Mouse (Mus musculus): ENCODE measurements at regions not wholly inside any gene's neighbourhood (a gene's known extent, or its start where the extent isn't known, plus 50 kb on each side); places are given as distances from the start of the nearest gene placed in this dataset.
"Not testable (repeated sequence)": the region's sequence is repeated elsewhere in the genome, so short reads cannot be mapped to it uniquely, and the experiment has no call there.

DNA sequence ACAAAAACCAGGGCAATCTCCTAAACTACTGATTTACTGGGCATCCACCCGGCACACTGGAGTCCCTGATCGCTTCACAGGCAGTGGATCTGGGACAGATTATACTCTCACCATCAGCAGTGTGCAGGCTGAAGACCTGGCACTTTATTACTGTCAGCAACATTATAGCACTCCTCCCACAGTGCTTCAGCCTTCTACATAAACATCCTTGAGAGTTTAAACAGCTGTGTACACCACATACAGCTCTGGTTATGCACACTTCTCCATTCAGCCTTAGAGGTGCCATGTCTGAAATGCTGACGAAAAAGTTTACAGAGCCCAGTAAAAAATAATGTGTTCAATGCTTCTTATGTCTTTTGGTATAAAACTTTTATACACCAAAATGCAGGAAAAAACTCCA, 576.3 kb downstream of the Rpia start:
- not testable (repeated sequence) for H3K4me2 ChIP-seq (ENCODE audit: low read length); H3K27ac ChIP-seq (ENCODE audit: low read depth, low read length); H3K4me3 ChIP-seq (ENCODE audit: low read depth, low read length); ATAC-seq; H3K4me1 ChIP-seq (ENCODE audit: control insufficient read depth, insufficient read depth, low read length); H3K36me3 ChIP-seq (ENCODE audit: control insufficient read depth, insufficient read depth, low read length); DNase-seq (ENCODE audit: low spot score); H3K9ac ChIP-seq (ENCODE audit: low read length); H3K9me3 ChIP-seq (replicated peaks; ENCODE audit: control insufficient read depth, low read length); H3K27me3 ChIP-seq (replicated peaks; ENCODE audit: control insufficient read depth, insufficient read depth, low read length)
- WGBS = 86% methylated on average over 3 of the region's 3 CpGs

All from forebrain, embryonic 14.5 days (tissue).